12 mouse cellular contexts compared by ENCODE assay signal in the genomic region with DNA sequence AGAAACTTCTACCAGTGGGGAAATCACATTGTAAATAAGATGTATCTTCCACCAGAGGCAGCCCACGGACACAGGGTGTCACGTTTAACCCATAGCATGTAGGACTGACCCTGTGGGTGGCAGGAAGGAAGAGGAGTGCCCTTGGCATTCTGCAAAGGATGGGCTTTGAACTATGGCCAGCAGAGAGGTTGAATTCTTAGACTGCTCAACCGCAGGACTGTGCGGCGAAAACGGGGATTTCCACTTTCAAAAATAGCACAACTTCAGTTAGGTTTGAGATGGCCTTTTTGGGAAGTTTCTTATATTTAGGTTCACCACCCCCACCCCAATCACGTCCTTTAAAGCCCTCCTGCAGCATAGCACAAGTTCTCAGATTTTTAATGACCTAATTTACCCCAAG. TPM values are rescaled to one million over a fixed set of nuclear protein-coding genes. Genes with fewer than 3 reads are reported as not detected.
DNase-seq lines count a peak whose midpoint lies in the region; ATAC-seq and TF ChIP-seq lines count a peak whose summit lies in the region.
"Had no signal": no experiment of that assay in that cellular context is flagged by ENCODE, and none has a peak within 500 bp of the region (broad histone marks: within the 10 kb centered on the region; RNA-seq: fewer than 3 reads in every experiment).

No protein-coding gene starts in this region.

- H3K4me1 ChIP-seq in kidney, adult 2 months (ENCODE audit: control insufficient read depth, insufficient read depth, low read length), result no peaks in the 10 kb centered on the region
- no peaks in the 10 kb centered on the region for H3K4me1 ChIP-seq in kidney, embryonic 14.5 days (ENCODE audit: control insufficient read depth, insufficient read depth, low read length)
- H3K4me1 ChIP-seq: hindbrain, embryonic 12.5 days had no signal

- no peaks in the 10 kb centered on the region for H3K9me3 ChIP-seq in kidney, embryonic 14.5 days (ENCODE audit: control insufficient read depth, low read length)
- H3K9me3 ChIP-seq: hindbrain, embryonic 12.5 days had no signal

- H3K9ac ChIP-seq in kidney, embryonic 14.5 days (ENCODE audit: low read depth, low read length), result no peak overlapping the region
- H3K9ac ChIP-seq: hindbrain, embryonic 12.5 days had no signal

- WGBS in kidney, adult 2 months, result 49% methylated on average over 7 of the region's 7 CpGs
- WGBS in kidney, embryonic 14.5 days, result 57% methylated on average over 7 of the region's 7 CpGs

- no peak overlapping the region for H3K4me2 ChIP-seq in kidney, embryonic 14.5 days (replicated peaks; ENCODE audit: low read depth, low read length)
- H3K4me2 ChIP-seq: hindbrain, embryonic 12.5 days; liver, embryonic 11.5 days had no signal

- TF ChIP-seq POLR2A in kidney, adult 2 months (IDR thresholded peaks at IDR 0.05; ENCODE audit: low read depth, low read length), result no peak

- H3K27ac ChIP-seq in kidney, adult 2 months (ENCODE audit: insufficient read depth, low read depth, low read length), result no peak overlapping the region
- no peak overlapping the region for H3K27ac ChIP-seq in kidney, embryonic 14.5 days (ENCODE audit: low read depth, low read length)
- H3K27ac ChIP-seq: hindbrain, embryonic 12.5 days; stomach, postnatal 0 days had no signal

- no peaks in the 10 kb centered on the region for H3K36me3 ChIP-seq in kidney, adult 2 months (ENCODE audit: control insufficient read depth, insufficient read depth, low read length)
- H3K36me3 ChIP-seq in kidney, embryonic 14.5 days (ENCODE audit: control insufficient read depth, insufficient read depth, low read length), result no peaks in the 10 kb centered on the region
- H3K36me3 ChIP-seq: hindbrain, embryonic 12.5 days had no signal

- peak; percentile 33 for DNase-seq in kidney, adult 2 months
- peak; percentile 73 for DNase-seq in CD4-positive helper T cell, adult 2 months (ENCODE audit: low read depth, low spot score)
- no peak for DNase-seq in gastrocnemius, postnatal 4 days (ENCODE audit: low spot score in 2 of 2)
- no peak for DNase-seq in layer of hippocampus, adult 9-10 months (ENCODE audit: low spot score)
- DNase-seq in gastrocnemius, adult 8-10 months (ENCODE audit: low spot score in 2 of 2), result no peak

- ATAC-seq in kidney, embryonic 14.5 days (ENCODE audit: low FRiP score, low TSS enrichment), result no peak
- peak; percentile 75 for ATAC-seq in common myeloid progenitor, adult 5-6 weeks (replicated peaks; ENCODE audit: low read depth, poor library complexity, severe bottlenecking)
- ATAC-seq in megakaryocyte, adult 5-6 weeks (ENCODE audit: poor library complexity, severe bottlenecking), result peak; percentile 70
- ATAC-seq: midbrain, embryonic 16.5 days had no signal

- no peak overlapping the region for H3K4me3 ChIP-seq in kidney, adult 2 months (ENCODE audit: insufficient read depth, low read depth, low read length)
- H3K4me3 ChIP-seq in kidney, embryonic 14.5 days (ENCODE audit: low read length), result no peak overlapping the region
- H3K4me3 ChIP-seq: hindbrain, embryonic 12.5 days had no signal

- H3K27me3 ChIP-seq in kidney, adult 2 months (replicated peaks; ENCODE audit: control insufficient read depth, insufficient read depth, low read length), result no peaks in the 10 kb centered on the region
- no peaks in the 10 kb centered on the region for H3K27me3 ChIP-seq in kidney, embryonic 14.5 days (ENCODE audit: control insufficient read depth, insufficient read depth, low read length)
- H3K27me3 ChIP-seq: hindbrain, embryonic 12.5 days had no signal

- no peak for TF ChIP-seq CTCF in kidney, adult 2 months (conservative IDR thresholded peaks at IDR 0.05; ENCODE audit: insufficient read depth, insufficient read length, low read depth, low read length)

RNA-seq across cellular contexts. Expression of gene Tnfaip3, which starts 50.6 kb away (rescaled TPM):
- polyA plus RNA-seq in kidney, adult 2 months (2012; rRNA removed), result 2.0 and 3.3 TPM in 2 replicates
- polyA plus RNA-seq in kidney, embryonic 14.5 days (2014; fragmentation: Nextera tagmentation; extraction: Ambion mirVana), result 1.1 and 3.5 TPM in 2 replicates
- 35.0 and 39.9 TPM in 2 replicates for total RNA-seq in common myeloid progenitor, adult 5-6 weeks (2017)
- total RNA-seq in megakaryocyte, adult 5-6 weeks (2015), result 16.1 and 21.2 TPM in 2 replicates
- 17.0 and 29.6 TPM in 2 replicates for total RNA-seq in megakaryocyte, adult 5-6 weeks (2017)
- 1 to 10 TPM; 9.5 to 9.7 TPM for total RNA-seq in gastrocnemius, postnatal 4 days (2021)
- total RNA-seq in gastrocnemius, adult 8-10 months (2022), result 1 to 10 TPM; 1.4 to 2.7 (median 1.9) TPM

Comparison
In these comparisons a context has a peak if more than half of its experiments do, and no peak if none do; other contexts are left out.
1. DNase-seq: peak in kidney, adult 2 months (single experiment) and CD4-positive helper T cell, adult 2 months (single experiment); none in gastrocnemius, postnatal 4 days (0 of 2), layer of hippocampus, adult 9-10 months (single experiment) and gastrocnemius, adult 8-10 months (0 of 2).